Mouse (Mus musculus): Measurements from ENCODE around the gene F11. TPM values are rescaled to one million over a fixed set of nuclear protein-coding genes. Genes with fewer than 3 reads are reported as not detected.

F11 gene
- total and polyA plus RNA-seq, 3 experiments = not detected

GRCm38 (mm10) chr8:45294687-45295086, 32.9 kb upstream of the F11 start, which contains the start of gene Klkb1:
Klkb1 (minus strand) TSS chr8:45294859.
- no peaks in the 10 kb centered on the region for H3K27me3 ChIP-seq (ENCODE audit: control insufficient read depth in 1 of 2, insufficient read depth in 2 of 2, low read length in 2 of 2)
- no peak within 1 kb of the TSS for H3K27ac ChIP-seq (ENCODE audit: control insufficient read depth, low read depth, low read length)
- H3K4me3 ChIP-seq (ENCODE audit: control insufficient read depth in 1 of 2, insufficient read depth in 1 of 2, low read depth in 2 of 2, low read length in 2 of 2) = no peak within 1 kb of the TSS
- no peak for TF ChIP-seq HCFC1 (IDR thresholded peaks at IDR 0.05; ENCODE audit: low read depth, low read length)
- no peak for TF ChIP-seq MAX (IDR thresholded peaks at IDR 0.05; ENCODE audit: low read length)
- TF ChIP-seq JUND (IDR thresholded peaks at IDR 0.05; ENCODE audit: low read depth, low read length) = no peak
- no peak for TF ChIP-seq MYB (IDR thresholded peaks at IDR 0.05; ENCODE audit: low read depth, low read length)
- TF ChIP-seq USF2 (IDR thresholded peaks at IDR 0.05; ENCODE audit: borderline replicate concordance in 1 of 2, insufficient read depth in 1 of 2, low read depth in 1 of 2, low read length in 2 of 2) = no peak
- TF ChIP-seq MXI1 (IDR thresholded peaks at IDR 0.05; ENCODE audit: low read depth, low read length) = no peak
- no peak for TF ChIP-seq GATA1 (IDR thresholded peaks at IDR 0.05; ENCODE audit: low read depth, low read length)
- no peak for TF ChIP-seq POLR2AphosphoS5 (IDR thresholded peaks at IDR 0.05; ENCODE audit: borderline replicate concordance, low read depth, low read length)
- no peak for TF ChIP-seq SIN3A (IDR thresholded peaks at IDR 0.05; ENCODE audit: low read length)
- TF ChIP-seq POLR2AphosphoS2 (IDR thresholded peaks at IDR 0.05; ENCODE audit: low read length) = no peak
- TF ChIP-seq TAL1 (IDR thresholded peaks at IDR 0.05; ENCODE audit: low read length) = no peak
- no peak for TF ChIP-seq RAD21 (IDR thresholded peaks at IDR 0.05; ENCODE audit: low read depth, low read length)
- no peak for TF ChIP-seq ZKSCAN1 (IDR thresholded peaks at IDR 0.05; ENCODE audit: low read depth, low read length)
- TF ChIP-seq MYC (IDR thresholded peaks at IDR 0.05; ENCODE audit: low read depth, low read length) = no peak
- TF ChIP-seq RCOR1 (IDR thresholded peaks at IDR 0.05; ENCODE audit: low read depth, low read length) = no peak
- TF ChIP-seq ELF1 (IDR thresholded peaks at IDR 0.05; ENCODE audit: low read depth, low read length) = no peak
- no peak for TF ChIP-seq ETS1 (IDR thresholded peaks at IDR 0.05; ENCODE audit: low read depth, low read length)
- TF ChIP-seq MAFK (IDR thresholded peaks at IDR 0.05; ENCODE audit: borderline replicate concordance, low read depth, low read length) = no peak
- TF ChIP-seq CTCF (IDR thresholded peaks at IDR 0.05 in 2 of 3, conservative IDR thresholded peaks at IDR 0.05 in 1 of 3; ENCODE audit: control insufficient read depth in 1 of 3, insufficient read depth in 1 of 3, low read depth in 2 of 3, low read length in 3 of 3, poor library complexity in 1 of 3, severe bottlenecking in 1 of 3) = no peak
- no peak for TF ChIP-seq ZC3H11A (IDR thresholded peaks at IDR 0.05; ENCODE audit: low read depth, low read length)
- no peaks in the 10 kb centered on the region for H3K4me1 ChIP-seq (ENCODE audit: control insufficient read depth in 1 of 2, insufficient read depth in 2 of 2, low read length in 2 of 2)
- no peak within 1 kb of the TSS for H3K9ac ChIP-seq (ENCODE audit: control insufficient read depth, low read depth, low read length, poor library complexity, severe bottlenecking)
- no peak for DNase-seq (ENCODE audit: low read depth, low spot score)
- H3K9me3 ChIP-seq (replicated peaks; ENCODE audit: insufficient read depth, low read length) = no peaks in the 10 kb centered on the region
- no peaks in the 10 kb centered on the region for H3K79me2 ChIP-seq (ENCODE audit: control insufficient read depth, insufficient read depth, low read length, poor library complexity)
- H3K36me3 ChIP-seq (ENCODE audit: control insufficient read depth in 1 of 2, insufficient read depth in 2 of 2, low read length in 2 of 2) = no peaks in the 10 kb centered on the region

DNA sequence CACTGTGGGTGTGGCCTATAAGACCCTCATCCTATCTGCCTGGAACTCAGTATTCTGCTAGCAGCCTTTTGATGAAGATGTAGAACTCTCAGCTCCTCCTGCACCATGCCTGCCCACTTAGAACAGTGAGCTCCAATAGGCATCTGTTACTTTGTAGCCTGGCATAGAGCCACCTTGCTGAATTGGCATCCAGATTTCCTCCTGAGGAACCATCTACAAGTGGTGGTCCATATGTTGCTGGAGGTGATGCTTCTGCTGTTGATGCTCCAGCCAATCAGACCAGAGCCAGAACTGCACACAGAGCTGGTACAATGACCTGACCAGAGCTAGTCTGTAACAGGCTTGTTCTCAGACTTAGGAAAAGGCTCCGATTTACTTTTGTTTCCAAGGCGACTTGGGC, 30.0 kb upstream of the F11 start:
- H3K27ac ChIP-seq (ENCODE audit: control insufficient read depth, low read depth, low read length) = no peak overlapping the region
- DNase-seq (ENCODE audit: low read depth, low spot score) = no peak
- no peaks in the 10 kb centered on the region for H3K27me3 ChIP-seq (ENCODE audit: control insufficient read depth in 1 of 2, insufficient read depth in 2 of 2, low read length in 2 of 2)
- H3K79me2 ChIP-seq (ENCODE audit: control insufficient read depth, insufficient read depth, low read length, poor library complexity) = no peaks in the 10 kb centered on the region
- H3K36me3 ChIP-seq (ENCODE audit: control insufficient read depth in 1 of 2, insufficient read depth in 2 of 2, low read length in 2 of 2) = no peaks in the 10 kb centered on the region
- H3K4me3 ChIP-seq (ENCODE audit: control insufficient read depth in 1 of 2, insufficient read depth in 1 of 2, low read depth in 2 of 2, low read length in 2 of 2) = no peak overlapping the region
- no peak overlapping the region for H3K9ac ChIP-seq (ENCODE audit: control insufficient read depth, low read depth, low read length, poor library complexity, severe bottlenecking)
- H3K9me3 ChIP-seq (replicated peaks; ENCODE audit: insufficient read depth, low read length) = no peaks in the 10 kb centered on the region
- H3K4me1 ChIP-seq (ENCODE audit: control insufficient read depth in 1 of 2, insufficient read depth in 2 of 2, low read length in 2 of 2) = no peaks in the 10 kb centered on the region
- TF ChIP-seq GATA1 (IDR thresholded peaks at IDR 0.05; ENCODE audit: low read depth, low read length) (no peak), ZMIZ1 (IDR thresholded peaks at IDR 0.05; ENCODE audit: low read depth, low read length) (no peak), MYB (IDR thresholded peaks at IDR 0.05; ENCODE audit: low read depth, low read length) (no peak), POLR2A (IDR thresholded peaks at IDR 0.05; ENCODE audit: control insufficient read depth in 1 of 2, insufficient read depth in 1 of 2, low read depth in 1 of 2, low read length in 2 of 2, poor library complexity in 1 of 2) (no peak), CTCF (IDR thresholded peaks at IDR 0.05 in 2 of 3, conservative IDR thresholded peaks at IDR 0.05 in 1 of 3; ENCODE audit: control insufficient read depth in 1 of 3, insufficient read depth in 1 of 3, low read depth in 2 of 3, low read length in 3 of 3, poor library complexity in 1 of 3, severe bottlenecking in 1 of 3) (no peak), MAZ (IDR thresholded peaks at IDR 0.05; ENCODE audit: low read depth, low read length) (no peak), JUND (IDR thresholded peaks at IDR 0.05; ENCODE audit: low read depth, low read length) (no peak), MYC (IDR thresholded peaks at IDR 0.05; ENCODE audit: low read depth, low read length) (no peak), E2F4 (IDR thresholded peaks at IDR 0.05; ENCODE audit: borderline replicate concordance, low read depth, low read length) (no peak), EP300 (IDR thresholded peaks at IDR 0.05; ENCODE audit: low read depth in 1 of 2, low read length in 2 of 2) (no peak)
